Mouse (Mus musculus) liver, adult (tissue): ENCODE measurements around the gene Prdx2.

Source experiments
- GATA4 ChIP-seq: IDR thresholded peaks from 2 replicates; pipeline ENCODE4 v1.6.1; 2014; ENCODE audit warnings: mild to moderate bottlenecking, low read length; ENCODE audit not compliant: insufficient replicate concordance

Prdx2 gene

DNA sequence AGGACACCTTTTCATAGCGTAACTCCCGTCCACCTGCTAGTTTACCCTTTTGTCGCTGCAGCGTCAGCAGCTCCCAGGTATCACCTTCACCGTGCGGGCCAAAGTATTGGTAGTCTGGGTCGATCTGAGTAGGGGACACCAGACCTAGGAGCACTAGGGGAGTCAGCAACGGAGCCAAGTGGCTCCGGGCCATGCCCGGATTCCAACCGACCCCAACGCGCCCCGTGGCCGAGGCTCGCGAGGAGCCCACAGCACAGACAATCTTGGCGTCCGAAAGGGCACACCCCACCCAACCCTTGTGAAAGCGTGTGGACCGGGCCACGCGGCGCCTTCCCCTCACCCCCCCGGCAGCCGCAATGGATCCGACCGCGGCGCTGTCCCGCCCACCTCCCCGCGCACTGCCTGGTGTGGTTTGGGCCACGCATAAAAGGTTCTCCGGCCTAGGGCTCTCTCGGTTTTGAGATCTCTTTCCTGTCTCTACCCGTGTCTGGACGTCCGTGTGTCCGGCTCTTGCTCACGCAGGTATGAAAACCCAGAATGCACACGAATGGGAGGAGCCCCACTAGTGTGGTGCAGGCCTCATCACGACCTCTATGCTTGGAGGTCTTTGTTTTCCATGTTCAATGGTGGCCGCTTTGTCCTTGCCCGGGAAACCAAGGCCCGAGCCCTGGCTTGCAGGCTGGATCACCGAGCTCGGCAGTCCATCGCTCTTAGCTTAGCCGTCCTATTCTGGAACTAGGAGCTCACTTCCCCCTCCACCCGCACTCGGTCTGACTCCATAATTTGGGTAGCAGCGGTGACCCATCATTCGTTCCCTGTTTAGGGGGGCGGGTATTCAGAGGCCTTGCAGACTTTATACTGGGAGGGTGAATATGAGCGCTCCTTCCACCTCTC, at the start of gene Prdx2, which contains the start of the genes Gm49661 and Rnaseh2a:
Gene Prdx2, plus strand, starts transcription at position 347 of the 894 bp plus-strand sequence.
Gene Gm49661, minus strand, starts transcription at position 193 of the 894 bp plus-strand sequence.
Gene Rnaseh2a, minus strand, starts transcription at position 527 of the 894 bp plus-strand sequence.
- no peak for TF ChIP-seq GATA4

DNA sequence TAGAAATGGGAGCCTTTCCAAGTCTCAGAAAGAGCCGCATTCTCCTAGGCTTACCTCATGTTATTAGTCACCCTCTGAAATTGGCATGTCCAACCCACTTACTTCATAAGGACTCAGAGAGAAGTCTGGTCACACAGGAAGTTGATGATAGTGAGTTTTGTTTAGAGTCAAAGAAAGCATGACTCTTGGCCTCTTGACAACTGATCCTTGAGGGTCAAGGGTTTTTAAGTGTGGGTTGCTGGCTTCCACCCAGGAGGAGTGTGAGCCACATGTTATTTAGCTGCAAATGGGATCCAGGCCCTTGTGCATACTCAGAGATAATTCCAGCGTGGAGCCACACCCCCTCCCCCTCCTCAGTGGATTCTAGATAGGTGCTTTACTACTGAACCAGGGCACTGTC, 47.8 kb upstream of the Prdx2 start:
- no peak for TF ChIP-seq GATA4

DNA sequence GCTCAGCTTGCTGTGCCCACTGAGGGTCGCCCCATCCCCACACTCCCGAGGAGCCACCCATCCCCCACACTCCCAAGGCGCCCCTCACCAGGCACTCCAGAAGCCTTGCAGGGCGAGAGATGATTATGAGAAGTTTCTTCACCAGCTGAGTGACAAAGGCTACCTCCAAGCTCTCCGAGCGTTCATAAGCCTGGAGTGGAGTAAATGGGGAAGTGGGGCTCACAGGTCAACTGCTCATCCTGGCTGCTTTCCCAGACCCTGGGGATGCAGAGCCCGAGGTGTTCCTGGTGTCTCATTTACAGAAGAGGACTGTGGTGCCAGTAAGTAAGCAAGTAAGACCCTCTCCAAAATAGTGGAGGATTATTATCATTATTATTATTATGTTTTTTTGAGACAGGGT, 43.8 kb upstream of the Prdx2 start:
- no peak for TF ChIP-seq GATA4

DNA sequence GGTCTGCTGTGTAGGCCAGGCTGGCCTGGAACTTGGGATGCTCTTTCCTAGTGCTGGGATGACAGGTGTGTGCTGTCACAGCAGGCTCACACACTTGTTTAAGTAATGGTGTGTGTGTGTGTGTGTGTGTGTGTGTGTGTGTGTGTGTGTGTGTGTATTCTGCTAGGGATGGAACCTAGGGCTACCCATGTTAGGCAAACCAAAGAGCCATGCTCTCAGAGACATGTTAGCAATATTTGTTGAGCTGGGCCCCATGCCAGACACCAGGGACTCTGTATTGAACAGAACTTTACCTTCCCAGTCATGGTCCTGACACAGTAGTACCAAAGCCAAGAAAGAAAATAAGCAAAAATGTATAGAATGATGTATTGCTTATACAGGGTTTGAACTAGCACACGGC, 41.9 kb upstream of the Prdx2 start:
- no peak for TF ChIP-seq GATA4

DNA sequence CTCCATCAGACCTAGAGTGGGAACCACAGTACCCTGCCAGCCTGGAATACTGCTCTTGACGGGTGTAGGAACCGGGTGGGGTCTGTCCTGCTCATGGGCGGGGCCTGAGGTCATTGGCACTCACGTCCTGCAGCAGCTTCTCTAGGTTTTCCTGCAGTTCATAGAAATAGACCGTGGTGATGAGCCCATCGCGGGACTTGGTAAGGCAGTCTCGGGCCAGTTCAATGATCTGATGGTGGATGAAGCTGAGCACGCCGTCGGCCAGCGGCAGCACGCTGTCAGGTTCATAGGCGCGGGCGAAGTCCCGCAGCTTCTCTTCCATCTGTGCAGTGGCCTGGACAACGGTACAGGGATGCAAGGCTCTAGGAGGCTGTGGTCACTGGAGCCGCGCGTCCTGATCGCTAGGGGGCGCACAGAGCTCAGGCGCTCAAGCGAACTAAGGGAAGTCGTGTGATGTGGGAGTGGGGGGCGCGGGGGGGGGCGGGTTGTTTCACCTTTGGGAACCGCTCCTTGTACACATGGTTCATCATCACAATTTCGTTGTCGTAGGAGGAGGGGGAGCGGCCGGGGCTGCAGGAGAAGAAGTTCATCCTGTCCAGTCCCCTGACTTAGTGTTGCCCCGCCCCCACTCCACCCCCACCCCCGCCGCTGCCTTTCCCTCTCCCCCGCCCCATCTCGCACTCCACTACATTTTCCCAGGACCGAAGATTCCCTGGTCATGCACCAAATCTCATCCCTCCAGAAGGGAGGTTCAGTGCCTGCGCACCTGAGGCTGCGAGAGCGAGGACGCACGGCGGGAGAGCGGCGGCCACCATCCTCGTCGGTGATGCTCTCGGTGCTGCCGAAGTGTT, 40.7 kb upstream of the Prdx2 start:
- no peak for TF ChIP-seq GATA4

DNA sequence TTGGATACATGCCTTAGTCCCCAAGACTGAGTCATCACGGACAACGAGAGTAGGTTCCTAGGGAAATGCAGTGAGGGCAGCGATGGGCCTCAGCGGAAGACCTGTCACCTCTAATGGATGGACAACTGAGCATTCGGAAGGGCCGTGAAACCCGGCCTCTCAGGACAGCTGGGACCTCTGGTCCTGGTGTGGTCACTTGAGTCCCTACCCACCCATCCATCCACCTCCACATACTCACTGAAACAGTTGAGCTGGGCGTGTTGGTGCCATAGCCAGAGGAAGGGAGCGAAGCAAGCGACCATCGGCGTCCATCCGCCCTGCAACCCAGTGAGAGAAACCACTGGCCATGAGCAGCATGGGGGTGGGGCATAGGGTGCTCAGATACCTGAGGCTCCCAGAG, 38.8 kb upstream of the Prdx2 start:
- no peak for TF ChIP-seq GATA4

DNA sequence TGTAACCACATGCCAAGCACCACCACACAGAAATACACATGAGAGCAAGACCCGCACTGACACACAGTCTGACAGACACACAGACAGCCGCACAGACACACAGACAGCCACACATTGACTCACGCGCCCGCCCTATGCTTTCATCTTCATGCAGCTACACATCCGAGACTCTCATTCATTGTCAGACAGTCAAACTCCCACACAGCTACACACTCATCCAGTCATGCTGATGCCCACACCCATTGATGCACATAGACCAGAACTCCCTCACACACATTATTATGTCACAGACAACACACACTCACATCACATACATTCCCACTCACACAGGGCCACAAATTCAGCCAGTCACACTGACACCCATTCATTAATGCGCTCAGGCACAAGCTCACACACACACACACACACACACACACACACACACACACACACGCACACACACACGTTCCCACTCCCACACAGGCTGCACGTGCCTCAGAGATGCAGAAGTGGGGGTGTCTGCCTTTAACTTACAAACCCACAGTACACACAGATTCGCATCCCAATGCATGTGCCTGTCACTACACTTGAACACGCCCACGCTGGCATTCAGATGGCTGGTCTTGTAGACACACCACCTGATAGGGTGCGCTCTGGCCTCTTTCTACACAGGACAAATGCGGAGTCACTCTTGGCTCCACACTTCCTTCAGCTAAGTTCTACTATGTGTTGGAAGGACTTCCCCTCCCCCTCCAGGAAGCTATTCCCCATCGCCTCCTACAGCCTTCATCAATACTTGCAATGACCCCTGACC, 35.4 kb upstream of the Prdx2 start:
- no peak for TF ChIP-seq GATA4

DNA sequence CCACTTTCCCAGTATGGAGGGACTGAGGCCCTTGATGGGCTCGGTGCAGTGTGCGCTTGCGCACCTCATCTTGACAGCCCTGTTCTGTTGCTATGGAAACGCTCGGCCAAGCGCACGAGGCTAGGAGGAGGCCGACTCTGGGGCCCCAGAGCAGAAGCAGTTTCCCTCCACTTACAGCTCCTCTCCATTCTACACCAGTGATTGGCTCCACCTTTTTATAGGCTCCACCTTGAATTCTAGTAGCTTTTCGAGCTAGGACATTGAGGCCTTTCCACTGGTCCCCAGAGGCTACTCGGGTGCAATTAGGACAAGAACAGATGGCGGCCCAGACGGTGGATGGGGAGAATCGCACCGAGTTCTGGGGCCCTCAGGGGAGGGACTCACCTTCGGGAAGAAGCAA, 34.5 kb upstream of the Prdx2 start:
- TF ChIP-seq GATA4: no peak

DNA sequence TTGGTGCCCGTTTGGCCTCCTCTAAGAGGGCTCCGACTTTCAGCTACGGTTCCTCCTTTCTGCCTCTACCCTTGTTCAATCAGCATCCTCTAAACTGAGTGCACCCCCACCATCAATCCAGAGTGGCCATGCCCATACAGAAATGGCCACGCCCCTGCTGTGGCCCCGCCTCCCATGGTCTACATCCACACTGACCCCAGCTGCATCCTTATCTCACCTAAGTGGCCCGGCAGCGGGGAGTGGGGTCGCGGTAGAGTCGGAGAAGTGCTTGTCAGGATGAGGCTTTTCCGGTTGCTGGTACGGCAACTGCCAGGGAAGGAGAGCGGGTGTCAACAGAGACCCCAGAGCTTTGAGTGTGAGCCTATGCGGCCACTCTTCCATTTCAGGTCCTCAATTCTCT, 33.9 kb upstream of the Prdx2 start:
- no peak for TF ChIP-seq GATA4

DNA sequence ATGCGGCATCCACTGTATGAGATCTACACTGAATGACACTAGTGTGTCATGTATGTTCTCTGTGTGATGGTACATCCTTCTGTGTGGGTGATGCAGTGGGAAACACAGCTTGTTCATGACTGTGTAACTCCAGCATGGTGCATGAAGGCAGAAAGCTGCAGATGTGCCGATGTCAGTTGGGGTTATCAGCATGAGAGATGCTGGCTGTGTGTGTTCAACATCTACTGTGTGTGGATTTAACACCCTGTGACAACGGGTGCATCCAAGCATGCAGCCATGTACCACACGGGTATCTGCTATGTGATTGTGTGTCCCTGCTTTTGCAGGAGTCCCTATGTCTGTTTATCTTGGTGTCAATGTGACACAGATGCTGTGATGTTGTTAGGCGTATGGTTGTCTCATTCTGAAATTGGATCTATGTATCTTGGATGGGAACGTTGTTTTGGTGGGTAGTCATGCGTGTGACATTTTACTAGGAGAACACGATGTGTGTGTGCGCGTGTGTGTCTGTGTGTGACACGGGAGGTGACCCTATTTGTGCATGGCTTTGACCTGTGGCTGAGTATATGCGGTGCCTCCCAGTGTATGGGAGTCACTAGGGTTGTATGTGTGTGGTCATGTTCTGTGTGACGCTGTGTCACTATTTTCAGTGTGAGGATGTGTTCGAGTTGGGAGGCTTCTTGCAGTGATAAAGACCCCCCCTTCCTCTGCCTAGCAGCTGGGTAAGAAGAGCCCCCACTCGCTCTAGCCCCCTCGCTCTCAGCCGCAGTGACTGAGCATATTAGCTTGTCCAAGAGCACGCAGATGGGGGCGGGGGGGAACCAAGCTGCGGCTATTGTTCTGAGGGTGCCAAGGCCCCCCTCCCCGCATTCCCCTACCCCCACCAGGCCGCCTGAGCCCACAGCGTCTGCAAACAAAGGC, 33.1 kb upstream of the Prdx2 start:
- no peak for TF ChIP-seq GATA4

DNA sequence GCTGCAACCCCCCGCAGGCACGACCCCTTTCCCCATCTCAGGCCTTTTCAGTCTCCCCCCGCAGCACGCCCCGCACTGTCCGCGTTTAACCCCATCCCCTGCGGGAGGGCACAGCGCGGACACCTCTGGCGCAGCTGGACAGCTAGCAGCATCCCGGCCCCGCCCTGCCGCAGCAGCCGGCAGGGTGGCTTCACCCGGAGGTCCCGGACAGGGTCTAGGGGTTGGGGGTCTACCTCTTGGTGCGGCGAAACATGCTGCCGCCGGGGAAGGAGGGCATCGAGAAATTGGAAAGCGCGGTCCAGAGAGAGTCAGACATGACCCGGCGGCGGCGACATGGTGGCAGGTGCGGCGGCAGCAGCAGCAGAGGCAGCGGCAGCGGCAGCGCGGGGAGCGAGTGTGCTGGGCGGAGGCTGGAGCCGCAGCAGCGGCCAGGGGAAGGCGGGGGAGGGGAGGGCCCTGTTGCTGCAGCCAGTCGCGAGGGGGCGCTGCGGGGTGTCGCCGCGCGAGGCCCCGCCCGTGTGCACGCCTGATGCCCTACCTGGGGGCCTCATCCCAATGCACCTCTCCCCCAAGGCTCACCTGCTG, 32.3 kb upstream of the Prdx2 start, which contains the start of gene Mast1:
Gene Mast1, minus strand, starts transcription at position 398 of the 585 bp plus-strand sequence.
- TF ChIP-seq GATA4: no peak

DNA sequence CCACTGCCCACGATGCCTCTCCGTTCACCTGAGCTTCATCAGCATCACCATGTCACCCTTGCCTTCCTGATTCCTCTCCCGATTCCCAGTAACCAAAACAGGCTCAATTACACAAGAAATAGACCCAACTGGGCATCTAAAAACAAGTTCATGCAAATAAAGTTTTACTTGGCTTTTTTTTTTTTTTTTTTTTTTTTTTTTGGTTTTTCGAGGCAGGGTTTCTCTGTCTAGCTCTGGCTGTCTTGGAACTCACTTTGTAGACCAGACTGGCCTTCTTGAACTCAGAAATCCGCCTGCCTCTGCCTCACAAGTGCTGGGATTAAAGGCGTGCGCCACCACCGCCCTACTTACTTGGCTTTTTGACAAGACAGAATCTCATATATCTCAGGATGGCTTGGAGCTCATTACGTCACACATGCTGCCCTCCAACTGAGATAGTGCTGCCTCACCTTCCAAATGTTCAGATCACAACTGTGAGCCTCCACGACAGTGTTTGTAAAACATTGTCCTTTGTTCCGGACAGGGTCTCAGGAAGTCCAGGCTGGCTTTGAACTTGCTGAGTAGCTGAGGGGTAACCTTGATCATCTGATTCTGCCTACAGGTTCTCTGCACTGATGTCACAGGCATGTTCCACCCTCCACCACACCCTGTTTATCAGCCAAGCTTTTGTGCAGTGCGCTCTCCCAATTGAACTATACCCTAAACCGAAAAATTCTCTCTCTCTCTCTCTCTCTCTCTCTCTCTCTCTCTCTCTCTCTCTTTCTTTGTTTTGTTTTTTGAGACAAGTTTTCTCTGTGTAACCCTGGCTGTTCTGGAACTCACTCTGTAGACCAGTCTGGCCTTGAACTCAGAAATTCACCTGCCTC, 31.5 kb upstream of the Prdx2 start:
- TF ChIP-seq GATA4: no peak

DNA sequence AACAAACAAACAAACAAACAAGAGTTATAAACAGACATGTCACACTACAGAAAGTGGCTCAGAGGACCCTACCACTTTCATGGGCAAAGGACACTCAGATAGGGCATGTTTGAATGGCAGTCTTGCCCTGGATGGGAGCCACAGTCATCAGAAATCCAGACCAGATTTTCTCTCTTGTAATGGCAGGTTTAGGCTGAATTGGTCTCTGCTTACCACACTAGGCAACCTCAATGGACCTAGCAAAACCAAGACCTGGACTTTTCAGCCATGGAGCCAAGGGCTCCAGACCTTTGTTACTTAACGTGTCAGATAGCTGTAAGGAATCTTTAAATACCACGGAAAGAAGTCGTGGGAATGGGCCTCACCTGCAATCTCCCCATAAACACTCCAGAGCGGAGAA, 25.7 kb upstream of the Prdx2 start:
- no peak for TF ChIP-seq GATA4
